Mouse (Mus musculus) kidney, adult 2 months (tissue): Measurements from ENCODE around the gene Lbr.

Experiments
- CTCF ChIP-seq: fragments of 200-500 bp; conservative IDR thresholded peaks from 2 replicates; pipeline ENCODE4 v1.5.1; 2011; ENCODE audit warnings: low read depth, mild to moderate bottlenecking, control low read depth, low read length, moderate library complexity, mixed read lengths; ENCODE audit not compliant: insufficient read depth, insufficient read length
- POLR2A ChIP-seq: fragments of 200-500 bp; IDR thresholded peaks from one replicate; pipeline ENCODE4 v1.6.1; 2011; ENCODE audit warnings: low read depth, low read length, control low read depth

- TF ChIP-seq CTCF (no peak), POLR2A (no peak)
These were observed 23.0 kb upstream of the Lbr start for GRCm38 (mm10) chr1:181865863-181866216.
